Mouse (Mus musculus): Measurements from ENCODE around the gene Tex26.

GRCm38 (mm10) chr5:149449406-149449805, 9.9 kb downstream of the Tex26 start:
- TF ChIP-seq POLR2A (IDR thresholded peaks at IDR 0.05; ENCODE audit: borderline replicate concordance, control insufficient read depth, low read depth, low read length): no peak
- TF ChIP-seq CTCF (IDR thresholded peaks at IDR 0.05; ENCODE audit: control insufficient read depth, insufficient read depth, low read length): no peak

All from bone marrow, adult 2 months (tissue).